Comparison of ENCODE assay signal across 8 mouse cellular contexts in genomic region chr13:119487880-119488580, GRCm38 (mm10). TPM values are rescaled to one million over a fixed set of nuclear protein-coding genes. Genes with fewer than 3 reads are reported as not detected.
DNase-seq lines count a peak whose midpoint lies in the region; ATAC-seq lines count a peak whose summit lies in the region.

Gene Tmem267, plus strand, starts transcription at chr13:119488039.
Gene 3110070M22Rik, minus strand, starts transcription at chr13:119488383.

- no peak for ATAC-seq in hindbrain, embryonic 14.5 days (ENCODE audit: low FRiP score)

- no peak within 1 kb of the TSS; the same call in 1 of the 2 replicates for H3K27ac ChIP-seq in hindbrain, embryonic 14.5 days

- no peaks in the 10 kb centered on the region for H3K27me3 ChIP-seq in hindbrain, embryonic 14.5 days (ENCODE audit: control insufficient read depth, insufficient read depth, low read length)

- WGBS in hindbrain, embryonic 14.5 days: 69% methylated on average over 87 of the region's 87 CpGs

- DNase-seq in Muller cell, postnatal 12 days (ENCODE audit: inconsistent ontology term): peak; percentile 96
- DNase-seq in cerebellum, adult 9-10 months: peak; percentile 82
- peak; percentile 61 to 64 for DNase-seq in frontal cortex, postnatal 25 days (ENCODE audit: low spot score in 2 of 2)
- peak; percentile 84 for DNase-seq in hindbrain, embryonic 14.5 days (ENCODE audit: low spot score)
- peak; percentile 83 to 85 for DNase-seq in layer of hippocampus, postnatal 36 days
- peak; percentile 74 for DNase-seq in lung, postnatal 25 days (ENCODE audit: low spot score)
- peak; percentile 92 for DNase-seq in right cerebral cortex, postnatal 14 days
- peak; percentile 72 to 82 for DNase-seq in urinary bladder, postnatal 36 days (ENCODE audit: low spot score in 2 of 2)

- H3K4me2 ChIP-seq in hindbrain, embryonic 14.5 days (replicated peaks): peak within 1 kb of the TSS; percentile 51

- H3K9ac ChIP-seq in hindbrain, embryonic 14.5 days: no peak within 1 kb of the TSS; the same call in 1 of the 2 replicates

- no peak within 1 kb of the TSS for H3K4me3 ChIP-seq in hindbrain, embryonic 14.5 days (replicated peaks; ENCODE audit: low read length)

- 0 out of 2 replicates have a peak, but pooled peaks cover 4% of the 10 kb centered on the region for H3K4me1 ChIP-seq in hindbrain, embryonic 14.5 days (replicated peaks; ENCODE audit: control insufficient read depth, insufficient read depth, low read length)

- H3K9me3 ChIP-seq in hindbrain, embryonic 14.5 days (ENCODE audit: control insufficient read depth, low read length): peaks cover 5% of the 10 kb centered on the region

- peaks cover 37% of the 10 kb centered on the region for H3K36me3 ChIP-seq in hindbrain, embryonic 14.5 days (replicated peaks; ENCODE audit: control insufficient read depth, insufficient read depth)

RNA-seq across cellular contexts. Expression of gene Tmem267, which starts in this region (rescaled TPM):
- 2.1 and 7.0 TPM in 2 replicates for polyA plus RNA-seq in hindbrain, embryonic 14.5 days (2014; fragmentation: Nextera tagmentation; extraction: Ambion mirVana)
- total RNA-seq in layer of hippocampus, postnatal 36 days (2021): 10 to 100 TPM; 27.6 to 32.1 TPM

RNA-seq across cellular contexts. Expression of gene 3110070M22Rik, which starts in this region (rescaled TPM):
- 2.9 TPM in 1 of 2 replicates, not detected in the other for polyA plus RNA-seq in hindbrain, embryonic 14.5 days (2014; fragmentation: Nextera tagmentation; extraction: Ambion mirVana)
- total RNA-seq in layer of hippocampus, postnatal 36 days (2021): 1 to 10 TPM; 2.1 to 3.1 TPM
